Mouse (Mus musculus) liver, adult 2 months (tissue): ENCODE measurements around the gene Mettl9.

Source experiments
- CTCF ChIP-seq: fragments of 200-500 bp; IDR thresholded peaks from 2 replicates; pipeline ENCODE4 v1.5.1; 2011; ENCODE audit warnings: low read depth, low read length, control low read depth
- POLR2A ChIP-seq: fragments of 200-500 bp; IDR thresholded peaks from 2 replicates; pipeline ENCODE4 v1.6.1; 2011; ENCODE audit warnings: low read length, control low read depth; ENCODE audit not compliant: insufficient read depth; ENCODE audit errors: extremely low read depth

DNA sequence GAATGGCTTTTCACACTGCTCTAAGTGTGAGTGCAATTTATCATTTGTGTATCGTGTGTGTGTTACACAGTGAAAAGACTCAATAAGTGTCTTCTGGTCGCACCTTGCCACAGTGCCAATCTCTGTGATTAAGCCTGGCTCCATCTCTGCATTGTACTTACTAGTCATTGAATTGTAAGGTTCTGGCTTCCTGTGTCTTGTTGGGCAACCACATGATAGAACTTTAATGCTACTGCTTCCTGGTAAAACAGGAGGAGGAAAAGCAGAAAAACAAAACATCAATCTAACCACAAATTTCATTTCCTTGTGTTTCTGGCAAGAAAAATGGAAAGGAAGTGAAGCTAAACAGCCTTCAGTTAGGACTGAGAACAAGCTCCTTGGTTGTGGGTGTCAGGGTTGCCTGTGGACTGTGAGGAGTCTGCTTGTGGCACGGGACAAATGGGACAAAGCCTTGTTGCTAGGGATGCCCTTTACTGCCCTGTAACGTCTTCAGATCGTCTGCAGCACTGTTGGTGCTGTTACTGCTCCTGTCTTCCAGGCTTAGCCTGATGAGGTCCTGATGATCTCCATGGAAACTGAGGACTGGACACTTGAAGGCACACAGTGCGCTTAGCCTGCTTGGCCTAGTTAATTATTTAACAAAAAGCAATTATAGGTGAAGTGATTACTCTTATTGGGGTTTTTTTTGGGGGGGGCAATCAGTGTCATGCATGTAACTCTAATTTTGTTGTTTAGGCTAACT is 25.4 kb downstream of the Mettl9 start:
- TF ChIP-seq POLR2A: no peak
- no peak for TF ChIP-seq CTCF
